Mouse (Mus musculus) gastrocnemius, postnatal 14 days (tissue): ENCODE measurements around the gene Msh5. TPM values are rescaled to one million over a fixed set of nuclear protein-coding genes. Genes with fewer than 3 reads are reported as not detected.

Experiments used
- DNase-seq: peaks from one replicate; pipeline ENCODE4 v3.0.0; 2021; ENCODE audit warnings: mixed read lengths
- intact Hi-C: fragments of 180-260 bp; cut with DNase I; formaldehyde crosslinking; loops from one replicate; pipeline ENCODE4 v1.15.1; 2025; ENCODE audit warnings: low total_unique reads
- long read RNA-seq, 2 experiments: library from polyadenylated mRNA; stranded (forward); transcript quantifications; one replicate each; pipeline ENCODE4 v2.0.0; 2021
- total RNA-seq, 2 experiments: library from RNA; stranded (reverse); gene quantifications; 2 replicates each; pipeline ENCODE4 v1.2.3; 2021

The Msh5 gene
- under 1 TPM; 0.84 to 0.94 TPM for total RNA-seq
- long read RNA-seq, experiment 1, result 0 reads
- long read RNA-seq, experiment 2, result 0 reads

- intact Hi-C loops, result no loop called here
- peak; percentile 96 for DNase-seq
Observed at GRCm38 (mm10) chr17:35046681-35047455, at the start of gene Msh5. Gene Msh5 (minus strand): TSS chr17:35046745.

GRCm38 (mm10) chr17:35094475-35095365 is 48.2 kb upstream of the Msh5 start:
- intact Hi-C loops, result no loop called here
- no peak for DNase-seq

GRCm38 (mm10) chr17:35092403-35093198 is 46.1 kb upstream of the Msh5 start:
- DNase-seq, result no peak
- intact Hi-C loops, result no loop called here

GRCm38 (mm10) chr17:35090166-35090932 is 43.8 kb upstream of the Msh5 start:
- intact Hi-C loops, result no loop called here
- peak; percentile 39 for DNase-seq

- intact Hi-C loops, result no loop called here
- DNase-seq, result peak; percentile 96
Observed at GRCm38 (mm10) chr17:35088825-35089644, 42.5 kb upstream of the Msh5 start, which contains the start of gene Abhd16a. Gene Abhd16a (plus strand): TSS chr17:35089263.

GRCm38 (mm10) chr17:35088151-35088550 is 41.6 kb upstream of the Msh5 start:
- intact Hi-C loops, result no loop called here
- DNase-seq, result no peak

- no peak for DNase-seq
- intact Hi-C loops, result no loop called here
Observed at GRCm38 (mm10) chr17:35085208-35085865, 38.8 kb upstream of the Msh5 start, which contains the start of gene Ly6g6f. Gene Ly6g6f (minus strand): TSS chr17:35085610.

GRCm38 (mm10) chr17:35083929-35084497 is 37.5 kb upstream of the Msh5 start:
- intact Hi-C loops, result no loop called here
- DNase-seq, result no peak

- DNase-seq, result no peak
- intact Hi-C loops, result no loop called here
Observed at GRCm38 (mm10) chr17:35082841-35083576, 36.5 kb upstream of the Msh5 start.

- DNase-seq, result no peak
- intact Hi-C loops, result no loop called here
Observed at GRCm38 (mm10) chr17:35080710-35081109, 34.2 kb upstream of the Msh5 start.

GRCm38 (mm10) chr17:35080248-35080647 is 33.7 kb upstream of the Msh5 start:
- DNase-seq, result no peak
- intact Hi-C loops, result no loop called here

GRCm38 (mm10) chr17:35079778-35080177 is 33.2 kb upstream of the Msh5 start:
- no peak for DNase-seq

GRCm38 (mm10) chr17:35077786-35078233 is 31.3 kb upstream of the Msh5 start, which contains the start of gene Ly6g6d:
Gene Ly6g6d (minus strand): TSS chr17:35078065.
- peak; percentile 49 for DNase-seq
- intact Hi-C loops, result no loop called here

More at GRCm38 (mm10) chr17:35079778-35080177, 33.2 kb upstream of the Msh5 start:
- intact Hi-C loops, result no loop called here

- intact Hi-C loops, result no loop called here
- no peak for DNase-seq
Observed at GRCm38 (mm10) chr17:35077285-35077684, 30.7 kb upstream of the Msh5 start.

GRCm38 (mm10) chr17:35076507-35077176 is 30.1 kb upstream of the Msh5 start, which contains the start of gene Ly6g6e:
Gene Ly6g6e (plus strand): TSS chr17:35076902.
- intact Hi-C loops, result no loop called here

GRCm38 (mm10) chr17:35074097-35074496 is 27.6 kb upstream of the Msh5 start:
- intact Hi-C loops, result no loop called here
- DNase-seq, result no peak

More at GRCm38 (mm10) chr17:35076507-35077176, 30.1 kb upstream of the Msh5 start, which contains the start of gene Ly6g6e:
- DNase-seq, result no peak
